Mouse (Mus musculus) layer of hippocampus, adult 2 months (tissue): ENCODE results near the gene Tma7. TPM values are rescaled to one million over a fixed set of nuclear protein-coding genes. Genes with fewer than 3 reads are reported as not detected.

ENCODE experiments used
- DNase-seq, 2 experiments: peaks; one replicate each; pipeline ENCODE4 v3.0.0; 2022; ENCODE audit warnings: low spot score in 2 of 2
- H3K27ac ChIP-seq: fragments of 200-600 bp; 2 replicates; pipeline ENCODE4 v1.8.1; 2022
- H3K4me3 ChIP-seq: fragments of 200-600 bp; 2 replicates; pipeline ENCODE4 v1.8.1; 2022; ENCODE audit warnings: mild to moderate bottlenecking
- CTCF ChIP-seq: fragments of 200-600 bp; conservative IDR thresholded peaks from 2 replicates; pipeline ENCODE4 v1.8.1; 2022; ENCODE audit warnings: antibody characterized with exemption, mild to moderate bottlenecking, moderate library complexity
- total RNA-seq, 2 experiments: library from RNA; stranded (reverse); gene quantifications; 2 replicates each; pipeline ENCODE4 v1.2.3; 2021

The Tma7 gene
- total RNA-seq, 2 experiments from 2014 or later = 295 to 309 TPM

DNA sequence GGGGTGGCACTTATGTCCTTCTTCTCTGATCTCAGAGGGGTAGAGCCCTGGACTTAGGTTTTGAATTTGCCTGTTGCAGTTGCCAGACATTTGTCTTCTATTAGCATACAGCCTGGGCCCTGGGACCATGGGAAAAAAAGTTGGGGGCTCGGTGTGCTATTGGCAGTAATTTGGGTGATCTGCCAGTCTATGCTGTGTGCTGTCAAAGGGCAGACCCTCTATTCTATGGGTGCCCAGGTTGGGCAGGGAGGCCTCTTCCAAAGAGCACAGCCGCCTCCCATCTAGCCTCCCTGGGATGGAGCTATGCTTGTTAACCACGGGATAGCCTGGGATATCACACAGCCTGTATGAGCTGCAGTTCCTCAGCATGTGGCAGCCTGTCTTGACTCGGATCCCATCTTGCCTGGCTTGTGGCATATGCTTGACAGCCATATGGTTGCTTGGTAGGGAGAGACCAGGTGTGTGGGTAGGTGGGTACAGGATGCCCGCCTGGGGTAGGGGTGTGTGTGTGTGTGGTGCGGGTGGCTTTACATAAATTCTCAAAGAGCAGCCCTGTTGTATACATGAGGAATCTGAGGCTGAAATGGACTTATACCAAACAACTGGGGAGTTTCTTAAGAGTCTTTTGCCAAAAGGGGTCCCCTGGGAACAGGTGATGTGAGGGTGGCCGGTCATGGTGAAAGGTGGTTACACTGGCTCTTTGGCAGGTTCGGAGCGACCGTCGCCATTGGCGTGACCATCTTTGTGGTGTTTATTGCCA is 26.9 kb downstream of the Tma7 start:
- TF ChIP-seq CTCF = no peak
- Histone ChIP-seq H3K4me3 (peak overlapping the region; percentile 58), H3K27ac (peak overlapping the region; percentile 86)
- DNase-seq = peak; percentile 19 to 34

DNA sequence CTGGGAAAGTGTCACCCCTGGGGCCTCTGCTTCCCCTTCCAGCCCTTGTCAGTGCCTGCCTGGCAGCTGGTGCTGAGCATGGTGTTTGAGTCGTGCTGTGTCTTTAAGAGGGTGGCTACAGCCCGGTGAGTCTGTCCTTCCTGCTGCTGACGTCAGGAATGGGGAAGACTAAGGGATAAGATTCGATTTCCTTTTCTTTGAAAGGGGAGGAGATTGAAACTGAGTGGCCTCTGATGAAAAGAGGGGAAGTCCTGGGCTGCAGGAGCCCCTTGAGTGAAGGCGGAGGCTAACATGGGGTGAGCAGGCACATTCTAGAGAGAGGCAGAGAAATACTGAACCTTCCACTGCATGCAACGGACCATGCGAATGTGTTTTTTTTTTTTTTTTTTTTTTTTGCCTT is 27.7 kb downstream of the Tma7 start:
- no peak for TF ChIP-seq CTCF
- DNase-seq = peak; percentile 81 to 87
- Histone ChIP-seq H3K27ac (peak overlapping the region; percentile 86), H3K4me3 (peak overlapping the region; percentile 58)

DNA sequence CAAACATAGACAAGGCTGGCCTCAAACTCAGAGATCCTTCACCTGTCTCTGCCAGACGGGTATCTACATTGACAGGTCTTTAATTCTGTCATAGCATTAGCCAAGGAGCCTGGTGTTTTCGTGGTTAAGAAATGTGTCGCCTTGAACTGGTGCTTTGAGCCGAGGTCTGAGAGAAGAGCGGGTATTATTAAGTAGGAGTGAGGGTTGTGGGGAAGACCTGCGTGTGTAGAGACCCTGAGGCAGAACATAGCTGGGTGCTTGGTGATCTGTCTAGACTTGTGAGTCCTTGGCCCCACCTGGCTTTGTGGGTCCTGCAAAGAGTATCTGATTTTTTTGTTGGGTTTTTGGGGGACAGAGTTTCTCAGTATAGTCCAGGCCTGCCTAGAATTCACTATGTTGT is 28.5 kb downstream of the Tma7 start:
- DNase-seq = no peak
- no peak overlapping the region for H3K27ac ChIP-seq
- no peak for TF ChIP-seq CTCF
- no peak overlapping the region for H3K4me3 ChIP-seq

DNA sequence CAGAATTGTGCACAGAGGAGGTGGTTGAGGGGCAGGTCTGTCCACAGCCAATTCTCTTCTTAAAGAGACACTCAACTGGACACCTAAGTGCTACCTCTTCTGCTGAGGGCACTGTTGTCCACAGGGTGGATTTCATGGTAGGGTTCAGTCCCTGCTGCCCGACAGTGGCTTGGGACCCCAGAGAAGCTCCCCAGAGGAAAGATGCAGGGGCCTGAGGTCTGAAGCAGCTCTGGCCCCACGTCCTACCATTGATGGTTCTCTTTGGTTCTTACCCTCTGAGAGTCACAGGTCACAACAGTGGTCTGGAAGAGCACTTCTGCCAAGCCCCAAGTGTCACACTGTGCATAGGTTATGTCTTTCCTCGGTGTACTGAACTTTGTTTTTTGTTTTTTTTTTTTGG is 29.0 kb downstream of the Tma7 start:
- no peak for DNase-seq
- no peak for TF ChIP-seq CTCF
- no peak overlapping the region for H3K27ac ChIP-seq
- H3K4me3 ChIP-seq = no peak overlapping the region

DNA sequence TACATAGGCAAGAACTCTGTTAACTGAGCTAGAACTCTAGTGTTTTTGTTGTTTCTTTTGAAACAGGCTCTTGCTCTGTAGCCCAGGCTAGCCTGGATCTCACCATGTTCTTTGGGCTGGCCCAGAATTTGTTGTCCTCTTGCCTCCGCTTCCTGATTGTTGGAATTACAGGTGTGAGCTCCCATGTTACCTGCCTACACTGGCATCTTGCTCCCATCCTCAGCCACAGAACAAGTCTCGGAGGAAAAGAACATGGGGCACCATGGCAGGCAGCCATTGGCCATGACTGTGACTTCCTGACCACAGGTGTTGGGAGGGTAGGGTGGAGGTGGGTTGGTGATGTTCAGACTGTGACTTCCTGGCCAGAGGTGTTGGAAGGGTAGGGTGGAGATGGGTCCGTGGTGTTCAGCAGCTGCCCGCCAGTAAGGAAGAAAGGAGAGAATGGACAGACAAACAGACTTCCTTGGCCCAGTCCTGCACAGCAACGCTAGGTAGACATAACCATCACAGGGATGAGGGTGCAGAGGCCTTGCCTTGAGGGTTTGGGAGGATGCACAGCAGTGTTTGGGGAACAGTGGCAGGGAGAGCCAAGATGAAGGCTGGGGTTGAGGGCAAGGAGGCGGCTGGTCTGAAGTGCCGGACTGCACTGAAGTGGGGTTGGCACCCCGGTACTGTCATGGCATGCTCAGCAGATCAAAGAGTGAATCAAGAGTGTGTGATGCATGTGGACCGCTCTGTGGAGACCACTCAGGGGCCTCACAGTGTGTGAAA is 29.7 kb downstream of the Tma7 start:
- DNase-seq = no peak

DNA sequence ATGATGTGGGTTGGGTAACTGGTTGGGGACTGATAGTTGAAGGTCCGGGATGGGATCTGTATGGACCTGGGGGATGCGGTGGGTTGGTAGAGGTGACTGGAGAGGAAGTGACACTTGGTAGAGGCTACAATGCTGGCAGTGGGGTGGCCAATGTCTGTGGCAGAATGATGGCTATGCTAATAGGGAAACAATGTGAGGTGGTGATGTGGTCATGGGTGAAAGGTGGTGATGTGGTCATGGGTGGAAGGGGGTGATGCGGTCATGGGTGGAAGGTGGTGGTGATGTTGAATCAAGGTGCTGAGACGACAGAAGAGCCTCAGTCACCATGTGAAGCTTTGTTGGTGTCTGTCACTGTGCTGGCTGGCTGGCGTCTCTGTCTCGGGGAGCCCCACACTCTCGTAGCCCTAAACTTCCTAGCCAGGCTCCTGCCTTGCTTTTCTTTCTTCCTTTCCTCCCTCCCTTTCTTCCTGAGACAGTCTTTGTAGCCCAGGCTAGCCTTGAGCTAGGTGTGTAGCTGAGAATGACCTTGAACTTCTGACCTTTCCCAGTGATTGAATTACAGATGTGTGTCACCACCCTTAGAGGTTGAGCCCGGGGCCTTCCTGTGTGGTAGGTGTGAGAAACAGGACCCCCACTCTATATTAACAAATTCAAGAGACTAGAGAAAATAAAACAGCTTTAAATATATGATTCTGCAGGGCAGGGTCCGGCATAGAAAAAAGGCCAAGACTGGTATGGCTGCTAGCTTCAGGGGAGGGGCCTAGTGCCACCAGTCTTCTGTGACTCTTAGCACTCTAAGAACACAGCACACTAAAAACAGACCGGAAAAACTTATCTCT is 30.5 kb downstream of the Tma7 start:
- Histone ChIP-seq H3K27ac (no peak overlapping the region), H3K4me3 (no peak overlapping the region)
- no peak for TF ChIP-seq CTCF
- no peak for DNase-seq

More for the DNA sequence above, 29.7 kb downstream of the Tma7 start:
- no peak for TF ChIP-seq CTCF
- H3K4me3 ChIP-seq = no peak overlapping the region
- no peak overlapping the region for H3K27ac ChIP-seq

DNA sequence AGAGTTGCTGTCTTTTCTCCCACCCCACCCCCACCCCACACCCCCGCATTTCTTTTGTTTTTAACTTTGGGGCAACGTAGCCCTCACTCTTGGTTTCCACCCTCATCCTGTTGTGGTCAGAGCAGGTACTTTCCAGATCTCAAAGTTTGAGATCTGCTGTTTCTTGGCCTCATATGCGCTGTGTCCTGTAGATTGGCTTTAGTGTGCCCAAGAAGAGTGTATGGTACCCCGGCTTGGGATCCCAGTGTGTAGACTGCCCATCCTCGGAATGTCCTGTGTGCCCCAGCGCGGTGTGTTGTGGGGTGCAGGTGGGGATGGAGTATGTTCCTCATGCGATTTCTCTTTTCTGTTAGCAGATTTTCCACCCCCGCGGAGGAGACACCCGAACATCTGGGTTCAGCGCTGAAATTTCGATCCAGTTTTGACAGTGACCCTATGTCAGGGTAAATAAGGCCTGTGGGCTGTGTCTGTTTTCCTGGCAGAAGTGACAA is 31.3 kb downstream of the Tma7 start:
- no peak for TF ChIP-seq CTCF
- Histone ChIP-seq H3K27ac (no peak overlapping the region), H3K4me3 (no peak overlapping the region)
- no peak for DNase-seq

DNA sequence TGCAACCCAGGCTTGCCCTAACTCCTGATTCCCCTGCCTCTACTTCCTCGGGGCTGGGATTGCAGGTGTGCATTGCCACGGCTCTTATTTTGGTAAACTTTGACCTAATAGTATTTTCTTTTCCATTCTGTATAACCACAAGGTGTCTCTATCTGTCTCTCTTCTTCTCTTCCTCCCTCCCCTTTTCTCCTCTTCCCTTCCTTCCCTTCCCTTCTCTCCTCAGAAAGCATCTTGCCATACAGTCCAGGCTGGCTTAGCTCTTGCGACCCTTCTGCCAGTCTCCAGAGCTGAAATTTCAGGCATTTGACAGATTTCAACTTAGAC is 31.8 kb downstream of the Tma7 start:
- Histone ChIP-seq H3K27ac (no peak overlapping the region), H3K4me3 (no peak overlapping the region)
- no peak for DNase-seq
- no peak for TF ChIP-seq CTCF

DNA sequence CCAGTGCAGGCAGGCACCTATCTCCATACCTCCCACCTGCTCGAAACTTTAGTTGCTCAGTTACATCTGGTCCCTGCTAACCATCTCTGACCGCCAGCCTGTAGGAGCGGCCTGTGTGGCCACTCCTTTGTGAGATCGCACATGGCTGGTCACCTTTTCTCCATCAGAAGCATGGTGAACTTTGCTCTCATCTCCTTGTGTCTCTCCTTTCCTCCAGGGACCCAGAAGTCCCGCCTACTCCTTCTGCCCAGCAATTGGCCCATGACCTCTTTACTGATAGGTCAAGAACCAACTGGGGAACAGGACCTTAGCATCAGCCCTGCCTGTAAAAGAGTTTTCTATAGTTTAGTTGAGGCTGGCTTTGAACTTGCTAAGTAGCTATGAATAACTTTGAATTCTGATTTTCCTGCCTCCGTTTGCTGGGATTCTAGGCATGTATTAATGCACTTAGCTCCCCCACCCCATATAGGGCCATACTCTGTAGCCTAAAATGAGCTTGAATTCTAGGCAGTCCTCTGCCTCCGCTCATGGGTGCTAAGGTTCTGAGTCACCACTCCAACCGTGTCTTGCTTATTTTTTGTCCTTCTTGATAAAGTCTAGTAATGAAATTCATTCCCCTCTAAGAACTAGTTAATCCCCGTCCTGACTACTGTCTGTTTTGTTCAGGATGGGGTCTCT is 32.3 kb downstream of the Tma7 start:
- TF ChIP-seq CTCF = no peak
- no peak for DNase-seq
- Histone ChIP-seq H3K27ac (no peak overlapping the region), H3K4me3 (no peak overlapping the region)

DNA sequence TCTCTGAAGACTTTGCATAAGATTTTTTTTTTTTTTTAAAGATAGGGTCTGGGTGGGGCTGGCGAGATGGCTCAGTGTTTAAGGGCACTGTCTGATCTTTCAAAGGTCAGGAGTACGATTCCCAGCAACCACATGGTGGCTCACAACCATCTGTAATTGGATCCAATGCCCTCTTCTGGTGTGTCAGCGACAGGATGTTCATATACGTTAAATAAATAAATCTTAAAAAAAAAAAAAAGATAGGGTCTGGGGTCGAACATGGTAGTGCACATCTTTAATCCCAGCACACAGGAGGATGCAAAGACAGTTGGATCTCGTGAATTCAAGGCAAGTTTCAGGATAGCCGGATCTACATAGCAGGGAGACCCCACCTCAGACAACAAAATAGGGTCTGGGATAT is 33.1 kb downstream of the Tma7 start:
- H3K27ac ChIP-seq = no peak overlapping the region
- TF ChIP-seq CTCF = no peak

DNA sequence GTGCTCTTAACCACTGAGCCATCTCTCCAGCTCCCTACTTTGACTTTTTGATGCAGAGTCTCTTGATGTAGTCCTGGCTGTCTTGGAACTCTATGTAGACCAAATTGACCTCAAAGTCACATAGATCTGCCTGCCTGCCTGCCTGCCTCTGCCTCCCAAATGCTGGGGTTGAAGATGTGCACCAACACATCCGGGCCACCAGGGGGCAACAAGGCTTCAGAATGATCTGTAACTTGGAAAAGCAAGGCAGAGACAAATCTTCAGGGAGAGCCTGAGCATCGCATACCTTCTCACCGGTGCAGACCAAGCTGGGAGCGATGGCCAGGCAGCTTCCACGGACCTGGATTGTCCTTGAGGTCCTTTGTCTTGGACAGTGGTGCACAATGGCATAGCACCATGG is 36.1 kb downstream of the Tma7 start:
- DNase-seq = no peak
- Histone ChIP-seq H3K27ac (no peak overlapping the region), H3K4me3 (no peak overlapping the region)
- peak; percentile 79 for TF ChIP-seq CTCF

More for the DNA sequence above, 33.1 kb downstream of the Tma7 start:
- no peak overlapping the region for H3K4me3 ChIP-seq
- DNase-seq = no peak

DNA sequence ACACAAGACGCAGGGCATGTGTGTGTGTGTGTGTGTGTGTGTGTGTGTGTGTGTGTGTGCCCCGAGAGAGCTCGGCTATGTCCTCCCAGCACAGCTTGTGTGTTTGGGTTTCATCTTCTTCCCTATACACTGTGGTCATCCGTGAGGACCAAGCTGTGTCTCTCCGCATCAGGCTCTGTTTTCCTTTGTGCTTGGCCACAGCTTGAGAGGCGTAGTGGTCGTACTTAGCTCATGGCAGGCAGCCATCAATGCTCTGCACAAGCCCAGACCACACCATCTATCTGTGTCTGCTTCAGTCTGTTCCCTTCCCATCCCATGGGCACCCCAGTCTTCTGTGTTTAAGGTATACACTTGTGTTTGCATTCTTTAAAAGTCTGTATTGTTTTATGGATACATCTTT is 41.0 kb downstream of the Tma7 start:
- DNase-seq = no peak
- H3K27ac ChIP-seq = no peak overlapping the region
- TF ChIP-seq CTCF = no peak
- H3K4me3 ChIP-seq = no peak overlapping the region

DNA sequence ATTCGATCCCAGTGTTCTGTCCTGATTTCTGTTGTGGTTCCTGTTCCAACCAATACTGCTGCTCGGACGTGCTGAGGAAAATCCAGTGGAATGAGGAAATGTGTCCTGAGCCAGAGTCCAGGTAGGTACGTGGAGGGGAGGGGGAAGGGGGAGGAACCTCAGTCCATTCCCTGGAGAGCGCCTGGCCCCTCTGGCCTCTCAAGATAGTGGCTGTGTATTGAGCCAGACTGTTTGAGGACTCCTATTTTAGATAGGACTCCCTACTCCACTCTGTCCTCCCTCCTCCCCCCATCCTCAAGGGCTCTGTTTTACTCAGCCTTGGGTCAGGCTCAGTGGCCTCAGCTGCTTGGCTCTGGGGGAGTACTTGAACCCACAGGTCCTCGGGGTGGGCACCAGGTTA is 41.5 kb downstream of the Tma7 start:
- no peak for TF ChIP-seq CTCF
- DNase-seq = no peak
- no peak overlapping the region for H3K4me3 ChIP-seq

More for the DNA sequence above, 41.5 kb downstream of the Tma7 start:
- H3K27ac ChIP-seq = no peak overlapping the region
